Mouse (Mus musculus): ENCODE measurements at regions not wholly inside any gene's neighbourhood (a gene's known extent, or its start where the extent isn't known, plus 50 kb on each side); places are given as distances from the start of the nearest gene placed in this dataset.

- TF ChIP-seq CTCF (IDR thresholded peaks at IDR 0.05 in 2 of 3, conservative IDR thresholded peaks at IDR 0.05 in 1 of 3; ENCODE audit: control insufficient read depth in 1 of 3, insufficient read depth in 1 of 3, low read depth in 2 of 3, low read length in 3 of 3, poor library complexity in 1 of 3, severe bottlenecking in 1 of 3) (no peak), NRF1 (IDR thresholded peaks at IDR 0.05; ENCODE audit: insufficient read depth, low read depth, low read length, poor library complexity, severe bottlenecking) (no peak), POLR2A (IDR thresholded peaks at IDR 0.05; ENCODE audit: control insufficient read depth in 1 of 2, insufficient read depth in 1 of 2, low read depth in 1 of 2, low read length in 2 of 2, poor library complexity in 1 of 2) (no peak), EP300 (IDR thresholded peaks at IDR 0.05; ENCODE audit: low read depth in 1 of 2, low read length in 2 of 2) (no peak), POLR2AphosphoS2 (IDR thresholded peaks at IDR 0.05; ENCODE audit: low read length) (no peak), RCOR1 (IDR thresholded peaks at IDR 0.05; ENCODE audit: low read depth, low read length) (no peak), E2F4 (IDR thresholded peaks at IDR 0.05; ENCODE audit: borderline replicate concordance, low read depth, low read length) (no peak), MAZ (IDR thresholded peaks at IDR 0.05; ENCODE audit: low read depth, low read length) (no peak), MYB (IDR thresholded peaks at IDR 0.05; ENCODE audit: low read depth, low read length) (no peak), MYC (IDR thresholded peaks at IDR 0.05; ENCODE audit: low read depth, low read length) (no peak), ZKSCAN1 (IDR thresholded peaks at IDR 0.05; ENCODE audit: low read depth, low read length) (no peak), TAL1 (IDR thresholded peaks at IDR 0.05; ENCODE audit: low read length) (no peak)
Measured at GRCm38 (mm10) chr13:83885729-83886128, 336.4 kb upstream of the Tmem161b start.
